Comparison of ENCODE assay signal across 10 mouse cellular contexts in genomic region chr11:62427105-62427504, GRCm38 (mm10). TPM values are rescaled to one million over a fixed set of nuclear protein-coding genes. Genes with fewer than 3 reads are reported as not detected.
DNase-seq lines count a peak whose midpoint lies in the region; ATAC-seq and TF ChIP-seq lines count a peak whose summit lies in the region.
"Had no signal": no experiment of that assay in that cellular context is flagged by ENCODE, and none has a peak within 500 bp of the region (broad histone marks: within the 10 kb centered on the region; RNA-seq: fewer than 3 reads in every experiment).

No protein-coding gene starts in this region.

- H3K9ac ChIP-seq in intestine, postnatal 0 days (ENCODE audit: low read depth, low read length), result no peak overlapping the region
- H3K9ac ChIP-seq in intestine, embryonic 15.5 days, result no peak overlapping the region
- 0 out of 2 replicates have a peak overlapping the region, but pooled peaks have one; percentile 29 for H3K9ac ChIP-seq in ES-Bruce4 (ENCODE audit: low read depth, poor library complexity, severe bottlenecking)
- H3K9ac ChIP-seq: heart, embryonic 15.5 days; limb, embryonic 13.5 days had no signal

- no peak overlapping the region for H3K27ac ChIP-seq in intestine, postnatal 0 days (ENCODE audit: low read depth, low read length)
- no peak overlapping the region for H3K27ac ChIP-seq in intestine, embryonic 15.5 days
- H3K27ac ChIP-seq in ES-Bruce4 (ENCODE audit: insufficient read depth, low read length), result peak overlapping the region; percentile 72
- no peak overlapping the region for H3K27ac ChIP-seq in embryonic facial prominence, embryonic 10.5 days (replicated peaks)
- no peak overlapping the region for H3K27ac ChIP-seq in cerebellum, adult 2 months (ENCODE audit: insufficient read depth, low read length)
- H3K27ac ChIP-seq: heart, embryonic 15.5 days; limb, embryonic 13.5 days had no signal

- TF ChIP-seq POLR2A in ES-Bruce4 (IDR thresholded peaks at IDR 0.05; ENCODE audit: insufficient read depth, low read length), result no peak
- no peak for TF ChIP-seq POLR2A in cerebellum, adult 2 months (IDR thresholded peaks at IDR 0.05; ENCODE audit: borderline replicate concordance, insufficient read depth, low read length)

- no peaks in the 10 kb centered on the region for H3K4me1 ChIP-seq in intestine, postnatal 0 days (replicated peaks; ENCODE audit: control insufficient read depth, insufficient read depth, low read length)
- H3K4me1 ChIP-seq in intestine, embryonic 15.5 days (replicated peaks), result no peaks in the 10 kb centered on the region
- H3K4me1 ChIP-seq in ES-Bruce4 (ENCODE audit: control insufficient read depth, insufficient read depth, low read length), result no peaks in the 10 kb centered on the region
- no peaks in the 10 kb centered on the region for H3K4me1 ChIP-seq in embryonic facial prominence, embryonic 10.5 days
- H3K4me1 ChIP-seq in cerebellum, adult 2 months (ENCODE audit: control insufficient read depth, insufficient read depth, low read length), result no peaks in the 10 kb centered on the region; the same call in none of the 2 replicates
- H3K4me1 ChIP-seq: heart, embryonic 15.5 days; limb, embryonic 13.5 days had no signal

- H3K4me2 ChIP-seq in intestine, postnatal 0 days (replicated peaks; ENCODE audit: low read depth), result no peak overlapping the region
- no peak overlapping the region for H3K4me2 ChIP-seq in intestine, embryonic 15.5 days (replicated peaks)
- H3K4me2 ChIP-seq: heart, embryonic 15.5 days; limb, embryonic 13.5 days had no signal

- H3K36me3 ChIP-seq in intestine, postnatal 0 days (ENCODE audit: control insufficient read depth, insufficient read depth), result peaks cover 31% of the 10 kb centered on the region
- peaks cover 10% of the 10 kb centered on the region; the same call in 1 of the 2 replicates for H3K36me3 ChIP-seq in intestine, embryonic 15.5 days
- H3K36me3 ChIP-seq in ES-Bruce4 (ENCODE audit: control insufficient read depth, insufficient read depth, low read length, poor library complexity, severe bottlenecking), result peaks cover 15% of the 10 kb centered on the region
- H3K36me3 ChIP-seq in embryonic facial prominence, embryonic 10.5 days (replicated peaks), result peaks cover 75% of the 10 kb centered on the region

- WGBS in intestine, postnatal 0 days, result 79% methylated on average over 2 of the region's 3 CpGs
- 81% methylated on average over 2 of the region's 3 CpGs for WGBS in intestine, embryonic 15.5 days
- WGBS in embryonic facial prominence, embryonic 10.5 days, result 83% methylated on average over 2 of the region's 3 CpGs
- 73% methylated on average over 2 of the region's 3 CpGs for WGBS in cerebellum, adult 2 months

- H3K4me3 ChIP-seq in intestine, postnatal 0 days (ENCODE audit: low read depth, low read length), result no peak overlapping the region
- no peak overlapping the region for H3K4me3 ChIP-seq in intestine, embryonic 15.5 days (replicated peaks)
- H3K4me3 ChIP-seq in ES-Bruce4 (ENCODE audit: low read depth, low read length), result no peak overlapping the region
- no peak overlapping the region for H3K4me3 ChIP-seq in embryonic facial prominence, embryonic 10.5 days
- no peak overlapping the region for H3K4me3 ChIP-seq in cerebellum, adult 2 months (replicated peaks; ENCODE audit: insufficient read depth, low read depth, low read length)
- H3K4me3 ChIP-seq: heart, embryonic 15.5 days; limb, embryonic 13.5 days had no signal

- no peak for ATAC-seq in intestine, postnatal 0 days
- no peak for ATAC-seq in intestine, embryonic 15.5 days

- no peak for TF ChIP-seq EP300 in ES-Bruce4 (IDR thresholded peaks at IDR 0.05; ENCODE audit: insufficient read depth, low read depth, low read length)

- no peaks in the 10 kb centered on the region for H3K9me3 ChIP-seq in intestine, postnatal 0 days (ENCODE audit: control insufficient read depth)
- H3K9me3 ChIP-seq in intestine, embryonic 15.5 days, result no peaks in the 10 kb centered on the region
- no peaks in the 10 kb centered on the region for H3K9me3 ChIP-seq in ES-Bruce4 (replicated peaks; ENCODE audit: control insufficient read depth, insufficient read depth, low read length, poor library complexity, severe bottlenecking)
- H3K9me3 ChIP-seq in embryonic facial prominence, embryonic 10.5 days, result no peaks in the 10 kb centered on the region
- H3K9me3 ChIP-seq: heart, embryonic 15.5 days; limb, embryonic 13.5 days had no signal

- peak; percentile 49 for TF ChIP-seq CTCF in intestine, postnatal 0 days (IDR thresholded peaks at IDR 0.05; ENCODE audit: low read depth)
- TF ChIP-seq CTCF in ES-Bruce4 (IDR thresholded peaks at IDR 0.05; ENCODE audit: low read depth, low read length), result peak; percentile 64
- no peak for TF ChIP-seq CTCF in cerebellum, adult 2 months (IDR thresholded peaks at IDR 0.05; ENCODE audit: borderline replicate concordance, insufficient read depth, low read depth, low read length)

- DNase-seq in embryonic facial prominence, embryonic 10.5 days (ENCODE audit: low spot score), result peak; percentile 17
- DNase-seq in spleen, adult 12 weeks (ENCODE audit: low spot score), result peak; percentile 7
- no peak for DNase-seq in frontal cortex, postnatal 36 days (ENCODE audit: low spot score in 2 of 2)
- no peak for DNase-seq in cerebellum, adult 2 months
- DNase-seq in right cerebral cortex, postnatal 4 days, result no peak

- H3K27me3 ChIP-seq in intestine, postnatal 0 days (replicated peaks; ENCODE audit: control insufficient read depth, insufficient read depth, low read length), result no peaks in the 10 kb centered on the region
- H3K27me3 ChIP-seq in intestine, embryonic 15.5 days (replicated peaks), result no peaks in the 10 kb centered on the region
- H3K27me3 ChIP-seq in ES-Bruce4 (ENCODE audit: control insufficient read depth, insufficient read depth, low read length, poor library complexity, severe bottlenecking), result no peaks in the 10 kb centered on the region
- no peaks in the 10 kb centered on the region for H3K27me3 ChIP-seq in embryonic facial prominence, embryonic 10.5 days (replicated peaks; ENCODE audit: low read depth, poor library complexity, severe bottlenecking)
- H3K27me3 ChIP-seq in cerebellum, adult 2 months (ENCODE audit: control insufficient read depth, insufficient read depth, low read length), result no peaks in the 10 kb centered on the region
- H3K27me3 ChIP-seq: heart, embryonic 15.5 days; limb, embryonic 13.5 days had no signal

RNA-seq across cellular contexts. Expression of gene Pigl, which starts 31.2 kb away (rescaled TPM):
- polyA plus RNA-seq in intestine, postnatal 0 days (2015; fragmentation: Nextera tagmentation; extraction: Ambion mirVana), result 8.3 and 8.9 TPM in 2 replicates
- polyA plus RNA-seq in intestine, embryonic 15.5 days (2015; fragmentation: Nextera tagmentation; extraction: Ambion mirVana), result 11.6 and 11.8 TPM in 2 replicates
- 12.7 and 14.1 TPM in 2 replicates for polyA plus RNA-seq in ES-Bruce4 (2011; ENCODE audit: insufficient read depth, insufficient read length, low read depth, missing spikeins)
- 14.7 and 15.9 TPM in 2 replicates for polyA plus RNA-seq in embryonic facial prominence, embryonic 10.5 days (2016; fragmentation: Nextera tagmentation; extraction: Ambion mirVana)
- 7.7 and 9.5 TPM in 2 replicates for polyA plus RNA-seq in cerebellum, adult 2 months (2012; rRNA removed)

RNA-seq across cellular contexts. Expression of gene Ncor1, which starts 31.2 kb away (rescaled TPM):
- polyA plus RNA-seq in intestine, postnatal 0 days (2015; fragmentation: Nextera tagmentation; extraction: Ambion mirVana), result 114 and 140 TPM in 2 replicates
- polyA plus RNA-seq in intestine, embryonic 15.5 days (2015; fragmentation: Nextera tagmentation; extraction: Ambion mirVana), result 134 and 141 TPM in 2 replicates
- 281 and 327 TPM in 2 replicates for polyA plus RNA-seq in ES-Bruce4 (2011; ENCODE audit: insufficient read depth, insufficient read length, low read depth, missing spikeins)
- polyA plus RNA-seq in embryonic facial prominence, embryonic 10.5 days (2016; fragmentation: Nextera tagmentation; extraction: Ambion mirVana), result 137 and 144 TPM in 2 replicates
- 132 and 153 TPM in 2 replicates for polyA plus RNA-seq in cerebellum, adult 2 months (2012; rRNA removed)

Comparison
In these comparisons a context has a peak if more than half of its experiments do, and no peak if none do; other contexts are left out.
1. DNase-seq: peak in embryonic facial prominence, embryonic 10.5 days (single experiment) and spleen, adult 12 weeks (single experiment); none in frontal cortex, postnatal 36 days (0 of 2), cerebellum, adult 2 months (0 of 2) and right cerebral cortex, postnatal 4 days (single experiment).